Comparison of ENCODE assay signal across 10 mouse cellular contexts in genomic region chr13:54760164-54760795, GRCm38 (mm10). TPM values are rescaled to one million over a fixed set of nuclear protein-coding genes. Genes with fewer than 3 reads are reported as not detected.
DNase-seq lines count a peak whose midpoint lies in the region; ATAC-seq and TF ChIP-seq lines count a peak whose summit lies in the region.
"Had no signal": no experiment of that assay in that cellular context is flagged by ENCODE, and none has a peak within 500 bp of the region (broad histone marks: within the 10 kb centered on the region; RNA-seq: fewer than 3 reads in every experiment).

No protein-coding gene starts in this region.

- H3K4me1 ChIP-seq in liver, postnatal 0 days (ENCODE audit: insufficient read depth), result peaks cover 7% of the 10 kb centered on the region

- H3K36me3 ChIP-seq in liver, postnatal 0 days (replicated peaks; ENCODE audit: insufficient read depth, low read length), result no peaks in the 10 kb centered on the region
- H3K36me3 ChIP-seq: stomach, embryonic 15.5 days had no signal

- TF ChIP-seq CTCF in liver, postnatal 0 days (IDR thresholded peaks at IDR 0.05; ENCODE audit: low read depth), result no peak

- DNase-seq in 3T3-L1 (ENCODE audit: low read depth, low spot score), result peak; percentile 40
- DNase-seq in cerebellum, adult 11-12 months, result peak; percentile 80
- peak; percentile 91 to 94 for DNase-seq in frontal cortex, adult 2 months (ENCODE audit: extremely low spot score in 1 of 2, low spot score in 1 of 2)
- DNase-seq in left cerebral cortex, postnatal 14 days (ENCODE audit: low spot score in 2 of 2), result peak; percentile 86 to 97
- DNase-seq in adrenal gland, adult 2 months, result no peak
- no peak for DNase-seq in lung, postnatal 14 days
- no peak for DNase-seq in liver, postnatal 0 days
- no peak for DNase-seq in ovary, postnatal 14 days (ENCODE audit: low spot score)

- ATAC-seq in liver, postnatal 0 days, result no peak

- H3K27me3 ChIP-seq in liver, postnatal 0 days (ENCODE audit: insufficient read depth, low read length), result peaks cover 37% of the 10 kb centered on the region

- no peak overlapping the region for H3K4me3 ChIP-seq in liver, postnatal 0 days (ENCODE audit: low read depth, low read length)
- H3K4me3 ChIP-seq: stomach, embryonic 15.5 days had no signal

- no peaks in the 10 kb centered on the region for H3K9me3 ChIP-seq in liver, postnatal 0 days (ENCODE audit: low read length)
- H3K9me3 ChIP-seq: stomach, embryonic 15.5 days had no signal

- intact Hi-C loops in left cerebral cortex, postnatal 14 days (cut with DNase I), result loop anchor here (1.0 kb wide), 1 partner anchor 33 kb away; no protein-coding TSS in a partner anchor

- H3K9ac ChIP-seq in liver, postnatal 0 days (replicated peaks), result no peak overlapping the region
- H3K9ac ChIP-seq: stomach, embryonic 15.5 days had no signal

- no peak overlapping the region for H3K27ac ChIP-seq in liver, postnatal 0 days (ENCODE audit: low read depth)
- H3K27ac ChIP-seq: stomach, embryonic 15.5 days had no signal

- 54% methylated on average over 8 of the region's 8 CpGs for WGBS in liver, postnatal 0 days (ENCODE audit: insufficient replicate concordance)

- no peak for TF ChIP-seq EP300 in liver, postnatal 0 days (IDR thresholded peaks at IDR 0.05; ENCODE audit: low read depth)

- H3K4me2 ChIP-seq in liver, postnatal 0 days (ENCODE audit: low read depth, low read length), result no peak overlapping the region
- H3K4me2 ChIP-seq: stomach, embryonic 15.5 days had no signal

RNA-seq across cellular contexts. Expression of gene Sncb, which starts 6.1 kb away (rescaled TPM):
- polyA plus RNA-seq in frontal cortex, adult 2 months (2012; rRNA removed), result 560 and 602 TPM in 2 replicates
- total RNA-seq in left cerebral cortex, postnatal 14 days (2021), result 100 to 1,000 TPM; 873 to 922 TPM
- 1 to 10 TPM; 1.5 to 2.0 TPM for total RNA-seq in adrenal gland, adult 2 months (2021)
- 2.2 and 5.4 TPM in 2 replicates for polyA plus RNA-seq in adrenal gland, adult 2 months (2012; rRNA removed)
- not detected in 2 replicates for polyA plus RNA-seq in liver, postnatal 0 days (2015; fragmentation: Nextera tagmentation; extraction: Ambion mirVana)
- total RNA-seq: hematopoietic stem cell, adult 5-6 weeks had no signal

RNA-seq across cellular contexts. Expression of gene Gprin1, which starts 10.6 kb away (rescaled TPM):
- 82.2 and 88.5 TPM in 2 replicates for polyA plus RNA-seq in frontal cortex, adult 2 months (2012; rRNA removed)
- total RNA-seq in left cerebral cortex, postnatal 14 days (2021), result 100 to 1,000 TPM; 151 to 168 TPM
- 1 to 10 TPM; 2.3 to 4.3 TPM for total RNA-seq in adrenal gland, adult 2 months (2021)
- polyA plus RNA-seq in adrenal gland, adult 2 months (2012; rRNA removed), result 1.9 and 2.6 TPM in 2 replicates
- not detected in 2 replicates for polyA plus RNA-seq in liver, postnatal 0 days (2015; fragmentation: Nextera tagmentation; extraction: Ambion mirVana)
- total RNA-seq: hematopoietic stem cell, adult 5-6 weeks had no signal

RNA-seq across cellular contexts. Expression of gene Eif4e1b, which starts 23.5 kb away (rescaled TPM):
- not detected in 2 replicates for polyA plus RNA-seq in frontal cortex, adult 2 months (2012; rRNA removed)
- not detected for total RNA-seq in left cerebral cortex, postnatal 14 days (2021)
- not detected for total RNA-seq in adrenal gland, adult 2 months (2021)
- not detected in 2 replicates for polyA plus RNA-seq in adrenal gland, adult 2 months (2012; rRNA removed)
- polyA plus RNA-seq in liver, postnatal 0 days (2015; fragmentation: Nextera tagmentation; extraction: Ambion mirVana), result not detected in 2 replicates
- total RNA-seq: hematopoietic stem cell, adult 5-6 weeks had no signal
- polyA plus RNA-seq: stomach, embryonic 15.5 days had no signal

RNA-seq across cellular contexts. Expression of gene Tspan17, which starts 28.9 kb away (rescaled TPM):
- polyA plus RNA-seq in frontal cortex, adult 2 months (2012; rRNA removed), result 48.2 and 57.8 TPM in 2 replicates
- total RNA-seq in left cerebral cortex, postnatal 14 days (2021), result 10 to 100 TPM; 58.2 to 63.1 TPM
- total RNA-seq in adrenal gland, adult 2 months (2021), result 10 to 100 TPM; 36.0 to 42.7 TPM
- polyA plus RNA-seq in adrenal gland, adult 2 months (2012; rRNA removed), result 31.1 and 34.0 TPM in 2 replicates
- 2.1 and 2.2 TPM in 2 replicates for polyA plus RNA-seq in liver, postnatal 0 days (2015; fragmentation: Nextera tagmentation; extraction: Ambion mirVana)
- total RNA-seq: hematopoietic stem cell, adult 5-6 weeks had no signal

RNA-seq across cellular contexts. Expression of gene Cdhr2, which starts 59.0 kb away (rescaled TPM):
- polyA plus RNA-seq in frontal cortex, adult 2 months (2012; rRNA removed), result 0.15 and 0.22 TPM in 2 replicates
- under 1 TPM; 0.24 to 0.36 TPM for total RNA-seq in left cerebral cortex, postnatal 14 days (2021)
- total RNA-seq in adrenal gland, adult 2 months (2021), result under 1 TPM in 1 of 2 experiments, not detected in 1; 0.06 TPM
- polyA plus RNA-seq in adrenal gland, adult 2 months (2012; rRNA removed), result not detected in 2 replicates
- polyA plus RNA-seq in liver, postnatal 0 days (2015; fragmentation: Nextera tagmentation; extraction: Ambion mirVana), result 7.0 TPM in 2 replicates
- total RNA-seq: hematopoietic stem cell, adult 5-6 weeks had no signal

Comparison
In these comparisons a context has a peak if more than half of its experiments do, and no peak if none do; other contexts are left out.
1. DNase-seq: peak in 3T3-L1 (single experiment), cerebellum, adult 11-12 months (single experiment), frontal cortex, adult 2 months (2 of 2) and left cerebral cortex, postnatal 14 days (2 of 2); none in adrenal gland, adult 2 months (single experiment), lung, postnatal 14 days (single experiment), liver, postnatal 0 days (single experiment) and ovary, postnatal 14 days (single experiment).
2. RNA of gene Sncb, which starts 6.1 kb away (polyA plus RNA-seq): 560 to 602 TPM in frontal cortex, adult 2 months; 2.2 to 5.4 TPM in adrenal gland, adult 2 months and not detected in liver, postnatal 0 days; every median in the first group is over 10 times any median in the second.
3. RNA of gene Gprin1, which starts 10.6 kb away (polyA plus RNA-seq): 82.2 to 88.5 TPM in frontal cortex, adult 2 months; 1.9 to 2.6 TPM in adrenal gland, adult 2 months and not detected in liver, postnatal 0 days; every median in the first group is over 10 times any median in the second.